Mouse (Mus musculus) erythroblast, adult 5-6 weeks (primary cell): ENCODE data around the gene Zfp771. TPM values are rescaled to one million over a fixed set of nuclear protein-coding genes. Genes with fewer than 3 reads are reported as not detected.

Experiments used
- ATAC-seq: replicated peaks from 2 replicates; pipeline ENCODE4 v1.8.0; 2016; ENCODE audit warnings: moderate number of reproducible peaks, mild to moderate bottlenecking, moderate TSS enrichment, inconsistent platforms; ENCODE audit not compliant: poor library complexity, low FRiP score, severe bottlenecking
- total RNA-seq, 2 experiments: library from RNA; stranded (forward) in 1 of 2; stranded (reverse) in 1 of 2; fragments of 150-400 nt in 1 of 2; fragments of 200-764, 138-1000 nt in 1 of 2; gene quantifications; 2 replicates each; pipeline versions ENCODE4 v1.2.3 to v1.2.4; 2015 to 2017; ENCODE audit warnings: low replicate concordance in 2 of 2

The Zfp771 gene
- total RNA-seq, 2 experiments from 2014 or later: not detected

DNA sequence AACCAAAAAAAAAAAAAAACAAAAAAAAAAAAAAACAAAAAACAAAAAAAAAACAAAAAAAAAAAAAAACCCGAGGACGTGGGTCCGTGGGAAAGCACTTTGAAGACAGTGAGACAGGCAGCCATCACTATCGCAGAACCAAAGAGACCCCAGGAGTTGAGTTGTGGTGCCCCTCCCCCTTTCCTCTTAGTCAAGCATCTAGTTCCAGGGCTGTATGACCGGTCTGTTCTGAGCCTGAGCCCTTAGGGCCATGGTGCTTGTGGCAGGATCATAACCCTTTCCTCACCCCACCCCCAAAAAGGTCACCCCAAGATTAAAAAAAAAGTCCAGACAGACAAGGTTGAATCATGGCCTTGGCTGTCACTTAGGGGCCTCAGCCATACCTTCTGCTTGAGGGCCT is 27.8 kb upstream of the Zfp771 start:
- ATAC-seq: no peak

GRCm38 (mm10) chr7:127217475-127217874 is 26.6 kb upstream of the Zfp771 start:
- no peak for ATAC-seq

DNA sequence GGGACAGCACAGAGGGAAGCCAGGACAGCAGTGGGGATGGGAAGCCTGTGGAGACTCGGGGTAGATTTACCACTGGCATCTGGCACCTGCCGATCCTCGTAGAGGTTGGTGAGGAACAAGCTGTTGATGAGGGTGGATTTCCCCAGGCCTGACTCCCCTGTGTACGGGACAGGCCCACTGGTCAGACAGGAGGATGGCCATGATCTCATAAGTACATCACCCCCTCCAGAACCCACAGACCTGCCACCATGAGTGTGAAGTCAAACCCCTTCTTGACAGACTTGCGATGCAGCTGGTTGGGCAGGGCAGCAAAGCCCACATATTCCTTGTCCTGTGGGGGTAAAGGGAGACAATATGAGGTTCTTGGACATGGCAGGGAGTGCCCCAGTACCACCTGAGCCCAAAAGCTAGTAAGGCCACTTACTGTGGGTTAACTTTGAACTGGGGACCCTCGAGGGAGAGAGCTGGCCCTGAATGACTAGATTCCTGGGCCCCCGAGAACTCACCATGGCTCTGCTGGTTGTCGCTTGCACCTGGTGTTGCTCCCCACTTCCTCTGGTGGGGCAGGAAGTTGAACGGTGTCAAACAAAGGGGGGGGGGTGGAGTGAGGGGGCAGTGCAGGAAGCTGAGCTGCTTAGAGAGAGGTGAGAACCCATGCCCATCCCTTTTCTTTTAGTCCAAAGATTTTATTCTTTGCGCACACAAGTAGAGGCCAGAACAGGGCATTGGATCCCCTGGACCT is 26.0 kb upstream of the Zfp771 start:
- no peak for ATAC-seq

- peak; percentile 52 for ATAC-seq
Observed at GRCm38 (mm10) chr7:127218670-127219069, 25.4 kb upstream of the Zfp771 start.

DNA sequence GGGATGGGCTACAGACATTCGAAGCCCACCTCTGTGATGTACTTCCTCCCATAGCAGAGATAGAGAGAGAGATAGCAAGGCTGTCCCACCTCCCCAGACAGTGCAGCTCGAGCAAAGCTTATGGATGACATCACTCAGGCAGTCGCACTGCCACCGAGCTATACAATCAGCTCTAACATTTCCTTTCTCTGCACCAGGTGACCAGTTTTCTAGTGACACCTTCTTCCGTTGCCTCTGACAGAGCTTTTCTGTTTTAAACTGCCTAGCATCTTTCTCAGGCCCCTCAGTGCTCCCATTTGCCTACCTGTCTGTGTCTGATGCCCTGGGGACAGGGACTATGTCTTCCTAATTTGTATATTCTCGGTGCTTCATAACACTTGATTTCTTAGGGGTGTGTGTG is 23.6 kb upstream of the Zfp771 start:
- no peak for ATAC-seq

DNA sequence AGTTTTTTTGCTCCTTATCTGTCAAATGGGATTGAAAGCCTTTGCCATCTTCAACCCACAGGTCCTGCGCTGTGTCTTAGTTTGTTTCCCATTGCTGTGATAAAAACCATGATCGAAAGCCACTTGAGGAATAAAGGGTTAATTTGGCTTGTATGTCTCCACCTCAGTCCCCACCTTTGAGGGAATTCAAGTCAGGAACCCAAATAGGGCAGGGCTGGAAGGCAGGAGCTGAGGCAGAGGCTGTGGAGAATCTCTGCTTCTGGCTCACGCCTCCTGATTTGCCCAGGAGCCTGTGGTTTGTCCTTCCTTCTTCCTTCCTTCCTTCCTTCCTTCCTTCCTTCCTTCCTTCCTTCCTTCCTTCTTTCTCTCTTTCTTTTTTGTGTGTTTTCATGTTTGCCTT is 21.0 kb upstream of the Zfp771 start:
- no peak for ATAC-seq

GRCm38 (mm10) chr7:127223515-127224478 is 20.3 kb upstream of the Zfp771 start:
- peak; percentile 75 for ATAC-seq

- no peak for ATAC-seq
Observed at GRCm38 (mm10) chr7:127224616-127225015, 19.5 kb upstream of the Zfp771 start.

DNA sequence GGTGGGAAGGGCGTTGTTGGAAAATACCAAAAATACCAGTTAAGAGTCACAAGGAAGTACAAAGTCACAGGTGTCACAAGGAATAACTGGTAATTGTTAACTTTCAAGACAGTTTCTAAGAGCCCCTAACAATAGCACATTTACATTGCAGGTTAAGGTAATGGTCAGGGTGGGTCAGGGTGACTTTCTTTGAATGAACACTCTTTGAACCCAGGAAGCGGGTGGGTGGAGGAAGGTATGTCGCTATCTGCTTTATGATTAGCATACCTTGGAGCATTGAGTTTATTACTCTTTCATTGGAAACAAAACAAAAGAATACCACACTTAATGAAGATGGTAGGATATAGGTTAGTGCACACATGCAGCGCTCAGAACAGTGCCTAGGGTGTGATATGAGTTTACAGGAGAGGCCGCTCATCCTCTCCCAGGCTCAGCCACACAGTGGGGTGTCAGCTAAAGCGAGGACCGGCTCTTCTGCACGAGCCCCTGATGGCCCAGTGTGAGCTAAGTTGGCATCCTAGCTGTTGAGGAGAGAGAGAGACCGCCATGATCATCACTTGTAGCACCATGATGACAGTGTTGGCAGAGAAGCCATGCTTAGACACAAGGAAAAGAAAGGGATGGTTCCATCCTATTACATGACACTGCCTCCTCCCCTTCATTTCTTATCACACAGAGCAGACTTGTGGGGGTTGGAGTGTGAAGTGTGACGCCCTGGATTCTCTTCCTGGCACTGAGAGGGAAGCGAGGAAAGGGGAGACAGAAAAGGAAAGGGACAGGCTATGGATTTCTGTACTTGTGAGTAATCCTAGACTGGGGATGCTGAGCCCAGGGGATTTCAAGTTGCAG is 18.7 kb upstream of the Zfp771 start:
- peak; percentile 79 for ATAC-seq

DNA sequence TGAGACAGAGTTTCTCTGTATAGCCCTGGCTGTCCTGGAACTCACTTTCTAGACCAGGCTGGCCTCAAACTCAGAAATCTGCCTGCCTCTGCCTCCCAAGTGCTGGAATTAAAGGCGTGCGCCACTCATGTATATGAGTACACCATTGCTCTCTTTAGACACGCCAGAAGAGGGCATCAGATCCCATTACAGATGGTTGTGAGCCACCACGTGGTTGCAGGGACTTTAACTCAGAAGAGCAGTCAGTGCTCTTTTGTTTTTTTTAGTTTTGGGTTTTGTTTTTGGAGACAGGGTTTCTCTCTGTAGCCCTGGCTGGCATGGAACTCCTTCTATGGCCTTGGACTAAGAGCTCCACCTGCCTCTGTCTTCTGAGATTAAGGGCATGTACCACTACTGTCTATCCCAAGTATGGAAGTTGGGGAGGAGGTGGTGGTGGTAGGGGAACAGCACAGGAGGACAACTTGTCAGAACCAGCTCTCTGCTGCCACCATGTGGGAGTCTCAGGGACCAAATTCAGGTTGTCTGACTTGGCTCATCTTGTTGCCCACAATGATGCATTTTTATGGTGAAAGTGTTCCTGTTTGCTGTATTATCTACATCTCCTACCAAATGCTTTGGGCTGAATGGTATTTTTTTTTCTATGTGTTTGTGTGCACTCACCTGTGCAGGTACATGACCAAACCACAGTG is 15.3 kb upstream of the Zfp771 start:
- peak; percentile 63 for ATAC-seq

- ATAC-seq: no peak
Observed at GRCm38 (mm10) chr7:127231376-127231775, 12.7 kb upstream of the Zfp771 start.

- 0 out of 2 replicates have a peak, but pooled peaks have one; percentile 2 for ATAC-seq
Observed at GRCm38 (mm10) chr7:127231826-127232621, 12.1 kb upstream of the Zfp771 start.

DNA sequence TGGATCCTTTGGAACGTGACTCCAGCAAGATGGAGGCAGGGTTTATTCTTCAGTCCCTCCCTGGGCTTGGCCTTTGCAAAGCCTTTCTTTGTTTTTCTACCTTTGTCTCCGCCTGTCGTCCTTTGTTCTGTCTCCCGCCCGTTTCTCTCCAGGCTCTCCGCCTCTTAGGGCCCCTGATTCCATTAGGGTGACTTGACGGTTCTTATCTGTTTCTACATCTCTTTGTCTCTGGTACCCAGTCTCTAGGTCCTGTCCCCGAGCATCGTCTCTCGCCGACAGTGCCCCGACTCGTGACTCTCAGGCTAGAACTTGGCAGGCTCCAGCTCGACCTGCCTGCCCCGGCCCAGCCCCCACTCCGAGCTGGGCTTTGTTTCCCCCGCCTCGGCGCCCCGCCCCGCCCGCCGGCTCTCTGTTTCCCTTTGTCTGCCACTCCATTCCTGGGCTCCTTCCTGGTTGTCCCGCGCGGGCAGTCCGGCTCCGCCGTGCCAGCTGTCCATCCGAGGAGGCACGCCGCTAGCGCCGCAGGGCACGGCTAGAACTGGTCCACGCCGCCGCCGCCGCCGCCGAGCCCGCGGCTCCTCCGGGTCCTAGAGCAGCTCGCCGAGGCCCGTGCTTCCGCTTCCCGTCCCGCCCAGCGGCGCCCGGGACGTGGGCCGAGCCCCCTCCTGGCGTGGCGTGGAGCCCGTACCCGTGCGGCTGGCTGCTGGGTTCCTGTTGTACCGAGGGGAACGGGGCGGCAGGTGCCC is 11.3 kb upstream of the Zfp771 start, which contains the start of the genes Zfp553 and Sept1:
Gene Zfp553 (plus strand): TSS at position 440 of the 746 bp plus-strand sequence.
Gene Sept1 (minus strand): TSS at position 509 of the 746 bp plus-strand sequence.
- ATAC-seq: peak; percentile 62

DNA sequence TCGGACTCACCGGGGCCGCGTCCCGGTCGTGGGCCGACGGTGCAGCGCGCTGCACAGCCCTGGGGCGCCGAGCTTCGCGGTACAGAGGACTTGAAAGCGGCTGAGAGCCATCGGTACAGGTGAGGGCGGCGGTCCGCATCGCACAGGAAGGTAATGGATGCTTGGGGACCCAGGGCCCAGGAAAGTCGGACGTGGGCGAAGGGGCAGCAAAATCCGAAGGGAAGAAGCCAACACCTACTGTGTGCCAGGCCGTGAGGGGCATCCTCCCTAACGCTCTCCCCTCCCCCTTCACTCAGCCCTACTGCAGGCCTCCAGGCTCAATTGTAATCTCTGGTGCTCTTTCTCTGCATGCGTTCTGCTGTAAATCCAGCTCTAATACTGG is 10.7 kb upstream of the Zfp771 start:
- peak; percentile 36 for ATAC-seq

- ATAC-seq: no peak
Observed at GRCm38 (mm10) chr7:127233765-127234164, 10.3 kb upstream of the Zfp771 start.

DNA sequence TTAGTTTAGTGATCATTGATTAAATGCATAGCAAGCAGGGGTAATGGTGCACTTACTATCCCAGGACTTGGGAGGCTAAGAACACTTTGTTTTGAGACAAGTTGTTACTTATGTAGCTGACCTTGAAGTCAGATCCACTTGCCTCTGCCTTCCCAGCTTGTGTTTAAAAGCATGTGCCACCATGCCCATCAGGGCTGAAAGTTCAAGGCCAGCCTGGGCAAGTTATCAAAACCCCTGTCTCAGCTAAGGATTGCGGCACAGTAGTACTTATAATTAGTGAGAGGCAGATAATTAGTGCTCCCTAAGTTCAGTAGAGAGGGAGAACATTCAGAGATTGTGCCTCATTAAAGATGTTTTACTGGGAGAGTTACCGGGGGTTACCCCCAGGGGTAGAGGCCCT is 9.3 kb upstream of the Zfp771 start:
- no peak for ATAC-seq

DNA sequence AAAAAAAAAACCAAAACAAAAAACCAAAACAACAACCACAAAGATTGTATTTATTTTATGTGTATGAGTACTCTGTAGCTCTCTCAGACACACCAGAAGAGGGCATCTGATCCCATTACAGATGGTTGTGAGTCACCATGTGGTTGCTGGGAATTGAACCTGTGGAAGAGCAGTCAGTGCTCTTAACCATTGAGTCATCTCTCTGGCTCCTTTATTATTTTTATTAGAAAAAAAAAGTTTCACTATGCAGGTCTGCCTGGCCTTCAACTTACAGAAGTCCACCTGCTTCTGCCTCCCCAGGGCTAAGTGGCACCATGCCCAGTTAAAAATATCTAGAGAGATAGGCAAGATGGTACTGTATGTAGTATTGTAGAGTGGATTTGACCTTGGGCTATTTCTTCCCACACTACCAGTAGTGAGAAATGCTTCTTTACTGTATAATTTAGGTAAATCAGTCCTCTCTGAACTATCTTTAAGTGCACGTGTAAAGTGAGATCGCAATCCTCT is 660 bp upstream of the Zfp771 start:
- no peak for ATAC-seq
